Mouse (Mus musculus) limb, embryonic 14.5 days (tissue): Measurements from ENCODE around the gene Hmg20a. TPM values are rescaled to one million over a fixed set of nuclear protein-coding genes. Genes with fewer than 3 reads are reported as not detected.

Source experiments
- ATAC-seq: fragments of 200-750 bp; cut with Nextera tagmentation; 2 replicates; pipeline ENCODE4 v1.8.0; 2017; ENCODE audit warnings: low read depth, moderate number of reproducible peaks, moderate TSS enrichment; ENCODE audit not compliant: low FRiP score
- DNase-seq: peaks from one replicate; pipeline ENCODE4 v3.0.0-alpha.2; 2015; ENCODE audit warnings: low spot score
- H3K27ac ChIP-seq: fragments of 300-500 bp; sonication (generic); replicated peaks from 2 replicates; pipeline ENCODE4 v1.5.1; 2014; ENCODE audit warnings: low read depth, mild to moderate bottlenecking, low read length, moderate library complexity, mixed read lengths
- H3K27me3 ChIP-seq: fragments of 300-500 bp; sonication (generic); 2 replicates; pipeline ENCODE4 v1.6.1; 2014; ENCODE audit warnings: low read length, mixed read lengths; ENCODE audit not compliant: control insufficient read depth, insufficient read depth
- H3K36me3 ChIP-seq: fragments of 300-500 bp; sonication (generic); 2 replicates; pipeline ENCODE4 v1.6.1; 2014; ENCODE audit warnings: mild to moderate bottlenecking, low read length, moderate library complexity, mixed read lengths; ENCODE audit not compliant: control insufficient read depth, insufficient read depth
- H3K4me1 ChIP-seq: fragments of 300-500 bp; sonication (generic); 2 replicates; pipeline ENCODE4 v1.6.1; 2014; ENCODE audit warnings: antibody characterized with exemption, low read length, mixed read lengths; ENCODE audit not compliant: control insufficient read depth, insufficient read depth
- H3K4me2 ChIP-seq: fragments of 300-500 bp; sonication (generic); replicated peaks from 2 replicates; pipeline ENCODE4 v1.6.1; 2014; ENCODE audit warnings: low read depth, mild to moderate bottlenecking, low read length, moderate library complexity; ENCODE audit not compliant: severe bottlenecking
- H3K4me3 ChIP-seq: fragments of 300-500 bp; sonication (generic); replicated peaks from 2 replicates; pipeline ENCODE4 v1.5.1; 2014; ENCODE audit warnings: low read length
- H3K9ac ChIP-seq: fragments of 300-500 bp; sonication (generic); 2 replicates; pipeline ENCODE4 v1.6.1; 2014; ENCODE audit warnings: mild to moderate bottlenecking, low read depth, low read length, moderate library complexity; ENCODE audit not compliant: severe bottlenecking
- H3K9me3 ChIP-seq: fragments of 300-500 bp; sonication (generic); 2 replicates; pipeline ENCODE4 v1.6.1; 2016; ENCODE audit warnings: low read length; ENCODE audit not compliant: control insufficient read depth
- POLR2A ChIP-seq: fragments of 200-500 bp; IDR thresholded peaks from 2 replicates; pipeline ENCODE4 v1.8.0; 2012; ENCODE audit warnings: inconsistent platforms, mild to moderate bottlenecking, moderate library complexity, borderline replicate concordance; ENCODE audit not compliant: insufficient read depth, insufficient read length; ENCODE audit errors: extremely low read depth
- WGBS: fragments of 180-500 bp; shearing (Covaris S2); extraction: QIAGEN DNeasy Blood & Tissue Kit; methylation state at CpG from one replicate; pipeline ENCODE4 v1.1.7; 2014; 5-methylcytosine and 5-hydroxymethylcytosine counted together
- polyA plus RNA-seq, 2 experiments: library from polyadenylated mRNA; depleted of rRNA in 1 of 2; stranded (reverse) in 1 of 2; unstranded in 1 of 2; fragments of >200 nt; fragmentation: Nextera tagmentation in 1 of 2; extraction: Ambion mirVana in 1 of 2; gene quantifications; 2 replicates each; pipeline versions ENCODE4 v1.2.1 to v1.2.3; 2012 to 2014

Hmg20a gene
- polyA plus RNA-seq, 2 experiments: 58.5 to 71.5 TPM

GRCm38 (mm10) chr9:56486158-56486557 lies 67.7 kb downstream of the Hmg20a start:
- Histone ChIP-seq H3K36me3 (peaks cover 72% of the 10 kb centered on the region), H3K27ac (no peak overlapping the region), H3K27me3 (no peaks in the 10 kb centered on the region), H3K4me1 (no peaks in the 10 kb centered on the region), H3K4me3 (no peak overlapping the region), H3K9ac (no peak overlapping the region), H3K9me3 (no peaks in the 10 kb centered on the region), H3K4me2 (no peak overlapping the region)
- 88% methylated on average over 3 of the region's 3 CpGs for WGBS
- DNase-seq (no peak), ATAC-seq (no peak)
- no peak for TF ChIP-seq POLR2A

- ATAC-seq (no peak), DNase-seq (no peak)
- 90% methylated on average over 3 of the region's 3 CpGs for WGBS
- Histone ChIP-seq H3K9me3 (no peaks in the 10 kb centered on the region), H3K4me1 (no peaks in the 10 kb centered on the region), H3K4me2 (no peak overlapping the region), H3K27me3 (no peaks in the 10 kb centered on the region), H3K9ac (no peak overlapping the region), H3K27ac (no peak overlapping the region), H3K36me3 (peaks cover 81% of the 10 kb centered on the region), H3K4me3 (no peak overlapping the region)
- no peak for TF ChIP-seq POLR2A
Measured at GRCm38 (mm10) chr9:56487651-56488050, 69.2 kb downstream of the Hmg20a start.

- H3K4me3 ChIP-seq: no peak overlapping the region
- H3K27ac ChIP-seq: no peak overlapping the region
- H3K9ac ChIP-seq: no peak overlapping the region
- H3K4me1 ChIP-seq: peaks cover under 1% of the 10 kb centered on the region; the same call in 1 of the 2 replicates
- 75% methylated on average over 3 of the region's 3 CpGs for WGBS
- no peak overlapping the region for H3K4me2 ChIP-seq
- peaks cover 81% of the 10 kb centered on the region for H3K36me3 ChIP-seq
- no peak for TF ChIP-seq POLR2A
- H3K27me3 ChIP-seq: no peaks in the 10 kb centered on the region
- ATAC-seq: no peak
- H3K9me3 ChIP-seq: no peaks in the 10 kb centered on the region
- DNase-seq: no peak
Measured at GRCm38 (mm10) chr9:56492391-56492790, 74.0 kb downstream of the Hmg20a start.

GRCm38 (mm10) chr9:56492916-56493315 lies 74.5 kb downstream of the Hmg20a start:
- DNase-seq (no peak), ATAC-seq (no peak)
- Histone ChIP-seq H3K4me3 (no peak overlapping the region), H3K9ac (no peak overlapping the region), H3K4me1 (peaks cover 2% of the 10 kb centered on the region; the same call in 1 of the 2 replicates), H3K36me3 (peaks cover 76% of the 10 kb centered on the region), H3K4me2 (no peak overlapping the region), H3K9me3 (no peaks in the 10 kb centered on the region), H3K27me3 (no peaks in the 10 kb centered on the region), H3K27ac (no peak overlapping the region)
- WGBS: 54% methylated on average over 1 of the region's 1 CpGs
- TF ChIP-seq POLR2A: no peak

- TF ChIP-seq POLR2A: no peak
- no peak for DNase-seq
- H3K9me3 ChIP-seq: no peaks in the 10 kb centered on the region
- no peaks in the 10 kb centered on the region for H3K27me3 ChIP-seq
- no peak for ATAC-seq
- 60% methylated on average over 7 of the region's 7 CpGs for WGBS
- peaks cover 5% of the 10 kb centered on the region; the same call in 1 of the 2 replicates for H3K4me1 ChIP-seq
- H3K4me2 ChIP-seq: no peak overlapping the region
- H3K27ac ChIP-seq: no peak overlapping the region
- H3K4me3 ChIP-seq: no peak overlapping the region
- H3K36me3 ChIP-seq: peaks cover 54% of the 10 kb centered on the region
- H3K9ac ChIP-seq: no peak overlapping the region
Measured at GRCm38 (mm10) chr9:56495088-56495487, 76.7 kb downstream of the Hmg20a start.

GRCm38 (mm10) chr9:56495795-56496232 lies 77.4 kb downstream of the Hmg20a start:
- WGBS: 62% methylated on average over 5 of the region's 5 CpGs
- H3K27me3 ChIP-seq: no peaks in the 10 kb centered on the region
- H3K4me2 ChIP-seq: no peak overlapping the region
- H3K27ac ChIP-seq: no peak overlapping the region
- H3K9me3 ChIP-seq: no peaks in the 10 kb centered on the region
- no peak overlapping the region for H3K9ac ChIP-seq
- DNase-seq (no peak), ATAC-seq (no peak)
- no peak overlapping the region for H3K4me3 ChIP-seq
- peaks cover 47% of the 10 kb centered on the region for H3K36me3 ChIP-seq
- no peak for TF ChIP-seq POLR2A
- H3K4me1 ChIP-seq: peaks cover 5% of the 10 kb centered on the region; the same call in 1 of the 2 replicates
